Mouse (Mus musculus) embryonic facial prominence, embryonic 15.5 days (tissue): ENCODE measurements at regions not wholly inside any gene's neighbourhood (a gene's known extent, or its start where the extent isn't known, plus 50 kb on each side); places are given as distances from the start of the nearest gene placed in this dataset.

Experiments
- ATAC-seq: fragments of 200-750 bp; cut with Nextera tagmentation; 2 replicates; pipeline ENCODE4 v1.8.0; 2017; ENCODE audit warnings: low read depth, moderate TSS enrichment; ENCODE audit not compliant: insufficient number of reproducible peaks, low FRiP score, low TSS enrichment
- H3K27ac ChIP-seq: fragments of 300-500 bp; sonication (generic); replicated peaks from 2 replicates; pipeline ENCODE4 v1.5.1; 2015; ENCODE audit warnings: mild to moderate bottlenecking, inconsistent platforms
- H3K27me3 ChIP-seq: fragments of 300-500 bp; sonication (generic); 2 replicates; pipeline ENCODE4 v1.6.1; 2015; ENCODE audit warnings: inconsistent platforms
- H3K36me3 ChIP-seq: fragments of 300-500 bp; sonication (generic); 2 replicates; pipeline ENCODE4 v1.6.1; 2015; ENCODE audit warnings: mild to moderate bottlenecking, inconsistent platforms
- H3K4me1 ChIP-seq: fragments of 300-500 bp; sonication (generic); 2 replicates; pipeline ENCODE4 v1.6.1; 2015; ENCODE audit warnings: inconsistent platforms
- H3K4me2 ChIP-seq: fragments of 300-500 bp; sonication (generic); replicated peaks from 2 replicates; pipeline ENCODE4 v1.6.1; 2015; ENCODE audit warnings: mild to moderate bottlenecking, inconsistent platforms
- H3K4me3 ChIP-seq: fragments of 300-500 bp; sonication (generic); replicated peaks from 2 replicates; pipeline ENCODE4 v1.5.1; 2015; ENCODE audit warnings: mild to moderate bottlenecking, inconsistent platforms
- H3K9ac ChIP-seq: fragments of 300-500 bp; sonication (generic); 2 replicates; pipeline ENCODE4 v1.6.1; 2015; ENCODE audit warnings: inconsistent platforms
- H3K9me3 ChIP-seq: fragments of 300-500 bp; sonication (generic); replicated peaks from 2 replicates; pipeline ENCODE4 v1.6.1; 2016; ENCODE audit warnings: inconsistent platforms
- whole genome bisulfite sequencing: fragments of 180-500 bp; shearing (Covaris S2); methylation state at CpG from one replicate; pipeline ENCODE4 v1.1.7; 2015; 5-methylcytosine and 5-hydroxymethylcytosine counted together

DNA sequence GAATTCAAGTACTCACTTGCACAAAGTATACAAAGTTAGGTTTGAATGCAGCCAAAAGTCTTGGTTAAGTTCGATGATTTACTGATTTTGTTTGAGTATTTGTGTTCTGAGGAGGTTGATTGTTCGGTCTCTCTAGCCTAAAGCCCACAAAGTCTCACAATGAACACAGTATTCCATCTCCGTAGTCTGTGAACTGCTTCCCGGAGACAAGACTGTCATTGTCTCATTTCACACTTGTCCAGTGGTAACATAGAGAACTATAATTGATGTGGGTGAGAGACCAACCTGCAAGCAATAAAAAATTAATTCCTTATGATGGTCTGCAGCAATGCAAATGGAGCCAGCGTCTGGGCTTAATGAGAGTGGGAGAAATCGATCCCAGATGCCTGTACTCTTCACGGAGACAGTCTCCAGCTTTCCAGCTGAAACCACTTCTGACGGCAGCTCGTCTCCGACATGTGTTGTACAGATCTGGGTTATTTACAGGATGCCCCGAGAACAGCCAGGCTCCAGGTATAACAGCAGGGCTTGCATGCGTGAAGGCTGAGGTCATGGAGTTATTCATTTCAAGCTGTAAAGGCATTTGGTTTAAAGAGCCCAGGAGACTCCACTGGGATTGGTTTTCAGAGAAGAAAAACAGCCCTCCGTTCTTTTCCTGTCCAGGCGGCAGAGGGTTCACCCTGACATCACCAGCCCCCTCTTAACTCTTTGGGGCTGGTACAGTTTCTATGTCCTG is 75.2 kb downstream of the Asb13 start:
- no peak overlapping the region for H3K9ac ChIP-seq
- no peaks in the 10 kb centered on the region for H3K27me3 ChIP-seq
- H3K36me3 ChIP-seq = no peaks in the 10 kb centered on the region
- peak overlapping the region; percentile 40 for H3K4me2 ChIP-seq
- WGBS = 20% methylated on average over 14 of the region's 14 CpGs
- H3K4me3 ChIP-seq = 0 out of 2 replicates have a peak overlapping the region, but pooled peaks have one; percentile 10
- H3K4me1 ChIP-seq = peaks cover 35% of the 10 kb centered on the region
- H3K27ac ChIP-seq = peak overlapping the region; percentile 84
- peak; percentile 92 for ATAC-seq
- H3K9me3 ChIP-seq = no peaks in the 10 kb centered on the region
